Mouse (Mus musculus) MEL (cell line): Measurements from ENCODE around the gene Ergic1.

Source experiments
- CTCF ChIP-seq, 3 experiments: IDR thresholded peaks in 2 of 3; conservative IDR thresholded peaks in 1 of 3; 2 replicates each; pipeline ENCODE4 v1.5.1; 2011 to 2012; ENCODE audit warnings: low read length in 3 of 3, low read depth in 2 of 3, mild to moderate bottlenecking in 2 of 3, improper control_type of control experiment in 1 of 3, inconsistent platforms in 1 of 3, mixed read lengths in 1 of 3, moderate library complexity in 1 of 3; ENCODE audit not compliant: control insufficient read depth in 1 of 3, insufficient read depth in 1 of 3, poor library complexity in 1 of 3, severe bottlenecking in 1 of 3
- MAFK ChIP-seq: IDR thresholded peaks from 2 replicates; pipeline ENCODE4 v1.6.1; 2011; ENCODE audit warnings: low read depth, mild to moderate bottlenecking, low read length, improper control_type of control experiment, borderline replicate concordance
- MAX ChIP-seq: IDR thresholded peaks from 2 replicates; pipeline ENCODE4 v1.6.1; 2011; ENCODE audit warnings: low read length, improper control_type of control experiment
- MXI1 ChIP-seq: IDR thresholded peaks from 2 replicates; pipeline ENCODE4 v1.6.1; 2011; ENCODE audit warnings: mild to moderate bottlenecking, low read depth, low read length, improper control_type of control experiment
- MYC ChIP-seq: IDR thresholded peaks from 2 replicates; pipeline ENCODE4 v1.6.1; 2011; ENCODE audit warnings: low read depth, mild to moderate bottlenecking, low read length, improper control_type of control experiment, moderate library complexity
- NRF1 ChIP-seq: IDR thresholded peaks from 2 replicates; pipeline ENCODE4 v1.6.1; 2014; ENCODE audit warnings: low read depth, mild to moderate bottlenecking, inconsistent platforms, low read length, improper control_type of control experiment, moderate library complexity; ENCODE audit not compliant: poor library complexity, insufficient read depth, severe bottlenecking
- RAD21 ChIP-seq: IDR thresholded peaks from 2 replicates; pipeline ENCODE4 v1.6.1; 2011; ENCODE audit warnings: mild to moderate bottlenecking, low read depth, low read length, improper control_type of control experiment
- TAL1 ChIP-seq: IDR thresholded peaks from 2 replicates; pipeline ENCODE4 v1.6.1; 2012; ENCODE audit warnings: mild to moderate bottlenecking, inconsistent platforms, low read length, moderate library complexity, mixed read lengths
- ZNF384 ChIP-seq: IDR thresholded peaks from 2 replicates; pipeline ENCODE4 v1.6.1; 2012; ENCODE audit warnings: low read depth, mild to moderate bottlenecking, inconsistent platforms, low read length, improper control_type of control experiment

GRCm38 (mm10) chr17:26699819-26700616 lies 138.7 kb downstream of the Ergic1 start:
- TF ChIP-seq RAD21 = no peak
- no peak for TF ChIP-seq MAFK
- no peak for TF ChIP-seq CTCF (IDR thresholded peaks at IDR 0.05 in 2 of 3, conservative IDR thresholded peaks at IDR 0.05 in 1 of 3; ENCODE audit: control insufficient read depth in 1 of 3, insufficient read depth in 1 of 3, low read depth in 2 of 3, low read length in 3 of 3, poor library complexity in 1 of 3, severe bottlenecking in 1 of 3)
- TF ChIP-seq MYC = no peak
- TF ChIP-seq NRF1 = no peak
- TF ChIP-seq ZNF384 = no peak
- TF ChIP-seq TAL1 = no peak
- TF ChIP-seq MAX = no peak
- no peak for TF ChIP-seq MXI1
